Mouse (Mus musculus) brain, embryonic 14.5 days (tissue): Measurements from ENCODE around the gene Msi2. TPM values are rescaled to one million over a fixed set of nuclear protein-coding genes. Genes with fewer than 3 reads are reported as not detected.

Source experiments
- DNase-seq: peaks from one replicate; pipeline ENCODE4 v3.0.0-alpha.2; 2011; ENCODE audit warnings: low read depth
- CTCF ChIP-seq: fragments of 200-500 bp; IDR thresholded peaks from 2 replicates; pipeline ENCODE4 v1.5.1; 2012; ENCODE audit warnings: inconsistent platforms, mild to moderate bottlenecking, moderate library complexity, borderline replicate concordance; ENCODE audit not compliant: insufficient read depth, insufficient read length; ENCODE audit errors: extremely low read depth
- POLR2A ChIP-seq: fragments of 200-500 bp; IDR thresholded peaks from 2 replicates; pipeline ENCODE4 v1.6.1; 2012; ENCODE audit warnings: mild to moderate bottlenecking, inconsistent platforms, borderline replicate concordance; ENCODE audit not compliant: poor library complexity, insufficient read depth, insufficient read length, severe bottlenecking; ENCODE audit errors: extremely low read depth
- polyA plus RNA-seq: library from polyadenylated mRNA; depleted of rRNA; stranded (reverse); fragments of >200 nt; gene quantifications from 2 replicates; pipeline ENCODE4 v1.2.3, GENCODE M21; 2012

Gene Msi2
- polyA plus RNA-seq, 1 experiment = 90.4 TPM

GRCm38 (mm10) chr11:88378686-88379339, 339.5 kb downstream of the Msi2 start:
- TF ChIP-seq CTCF (no peak), POLR2A (no peak)
- DNase-seq = peak; percentile 73

- peak; percentile 53 for DNase-seq
These were observed 345.7 kb downstream of the Msi2 start for GRCm38 (mm10) chr11:88372589-88372988.

GRCm38 (mm10) chr11:88369898-88370297, 348.4 kb downstream of the Msi2 start:
- no peak for DNase-seq
- TF ChIP-seq POLR2A (no peak), CTCF (no peak)

More at GRCm38 (mm10) chr11:88372589-88372988, 345.7 kb downstream of the Msi2 start:
- TF ChIP-seq POLR2A (no peak), CTCF (no peak)

GRCm38 (mm10) chr11:88367501-88367900, 350.8 kb downstream of the Msi2 start:
- DNase-seq = no peak
- TF ChIP-seq POLR2A = no peak
- TF ChIP-seq CTCF = no peak

DNA sequence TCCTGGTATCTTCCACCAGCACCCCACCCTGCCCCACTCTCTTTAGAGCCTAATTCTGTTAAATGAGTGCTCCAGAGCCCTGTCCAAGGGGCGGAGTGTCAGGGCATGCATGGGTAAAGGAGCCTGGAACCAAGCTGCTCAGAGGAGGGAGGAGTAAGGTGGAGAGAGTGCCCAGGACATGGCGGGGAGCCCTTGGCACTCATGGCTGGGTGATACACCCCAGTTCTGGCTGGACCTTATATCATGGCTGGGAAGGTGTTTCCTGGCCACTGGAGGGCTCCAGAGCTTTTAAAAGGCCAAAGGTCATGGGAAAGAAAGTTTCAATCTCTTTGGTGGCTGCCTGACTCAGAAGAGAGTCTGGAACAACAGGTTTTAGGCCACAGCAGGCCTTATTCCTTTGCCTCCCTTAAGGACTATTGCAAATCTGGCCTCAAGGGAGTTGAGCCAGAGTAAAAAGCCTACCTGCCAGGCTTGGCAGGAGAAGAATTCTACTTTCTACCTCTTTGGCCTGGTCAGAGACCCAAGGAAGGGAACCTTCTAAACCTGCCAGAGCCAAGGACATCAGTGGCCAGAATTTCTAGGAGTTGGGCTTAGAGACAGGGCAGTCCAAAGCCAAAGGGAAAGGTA, 352.3 kb downstream of the Msi2 start:
- no peak for DNase-seq
- TF ChIP-seq CTCF (no peak), POLR2A (no peak)

DNA sequence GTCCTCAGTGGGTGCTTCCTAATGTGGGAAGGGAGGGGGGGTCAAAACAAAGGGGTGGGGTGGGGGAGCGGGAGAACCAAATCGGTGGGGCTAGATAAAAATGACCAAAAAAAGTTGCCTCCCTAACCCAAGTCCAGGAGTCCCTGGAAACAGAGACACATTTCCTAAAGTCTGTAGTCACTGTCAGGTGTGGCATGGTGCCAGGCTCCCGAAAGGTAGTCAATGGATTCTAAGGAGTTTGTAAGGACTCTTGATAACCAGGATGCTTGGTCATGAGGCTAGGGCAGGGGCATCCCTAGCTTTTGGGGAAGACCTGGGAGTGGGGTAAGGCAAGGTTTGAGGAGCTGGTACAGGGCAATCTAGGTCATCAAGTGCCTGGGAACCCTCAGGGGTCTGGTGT, 354.1 kb downstream of the Msi2 start:
- TF ChIP-seq POLR2A = no peak
- no peak for TF ChIP-seq CTCF

GRCm38 (mm10) chr11:88363481-88363880, 354.8 kb downstream of the Msi2 start:
- TF ChIP-seq CTCF (no peak), POLR2A (no peak)
- no peak for DNase-seq

More for the DNA sequence above, 354.1 kb downstream of the Msi2 start:
- DNase-seq = no peak

GRCm38 (mm10) chr11:88359736-88360135, 358.6 kb downstream of the Msi2 start:
- TF ChIP-seq POLR2A (no peak), CTCF (no peak)
- DNase-seq = no peak

DNA sequence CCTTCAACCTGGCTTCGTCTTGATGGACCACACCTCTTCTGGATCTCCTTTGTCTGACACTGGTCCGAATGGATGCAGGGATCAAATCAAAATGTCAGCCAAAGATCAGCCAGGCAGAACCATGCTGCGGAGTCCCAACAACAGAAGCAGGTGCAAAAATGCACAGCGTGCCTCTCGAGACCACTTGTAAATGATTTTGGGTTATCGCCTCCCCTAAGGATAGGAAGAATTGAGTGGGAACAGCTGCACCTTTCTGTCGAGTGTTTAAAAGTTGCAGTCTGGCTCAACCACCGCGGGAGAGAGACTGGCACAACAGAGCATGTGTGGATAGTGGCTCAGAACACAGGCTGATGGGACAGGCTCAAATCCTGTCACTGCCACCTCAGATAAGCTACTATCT, 361.0 kb downstream of the Msi2 start:
- DNase-seq = peak; percentile 79
- no peak for TF ChIP-seq CTCF

- peak; percentile 98 for DNase-seq
- TF ChIP-seq CTCF = no peak
- no peak for TF ChIP-seq POLR2A
These were observed 361.6 kb downstream of the Msi2 start for GRCm38 (mm10) chr11:88356598-88357290.

DNA sequence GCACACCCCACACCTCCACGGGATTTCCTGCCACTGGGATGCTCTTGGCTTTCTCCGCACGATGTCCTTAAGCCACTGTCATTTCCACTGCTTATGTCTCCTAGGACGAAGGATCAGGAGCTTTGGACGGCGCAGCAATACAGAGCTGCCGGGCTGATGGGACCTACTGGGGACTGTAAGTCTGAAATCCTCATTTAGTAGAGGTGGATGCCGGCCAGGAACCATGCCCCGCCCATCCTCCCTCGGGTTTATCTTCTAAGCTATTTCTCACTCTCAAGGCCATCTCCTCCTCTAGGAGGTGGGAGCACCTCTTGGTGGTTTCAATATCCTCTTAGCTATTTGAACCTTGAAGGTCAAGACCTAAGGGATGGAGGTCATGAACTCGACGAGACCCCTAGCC, 362.3 kb downstream of the Msi2 start:
- DNase-seq = peak; percentile 64
- TF ChIP-seq CTCF = no peak
- no peak for TF ChIP-seq POLR2A

DNA sequence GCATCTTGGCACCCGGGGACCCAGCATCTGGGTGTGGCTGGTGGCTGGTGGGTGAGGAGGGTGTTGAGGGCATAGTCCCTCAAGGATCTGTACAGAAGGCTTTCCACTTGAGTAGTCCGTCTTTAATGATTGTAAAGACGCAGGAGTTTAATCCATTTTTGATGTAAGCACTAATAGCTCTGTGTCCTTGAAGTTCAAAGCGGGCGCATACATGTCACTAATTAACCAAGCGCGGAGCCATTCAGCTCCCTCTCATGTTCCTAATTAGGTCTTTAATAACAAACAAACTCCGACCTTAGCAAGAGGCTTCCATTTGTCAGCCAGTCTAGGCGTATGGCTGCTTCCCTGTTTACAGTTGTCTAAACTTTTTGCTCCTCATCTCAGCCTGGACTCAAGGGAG, 363.5 kb downstream of the Msi2 start:
- TF ChIP-seq POLR2A (no peak), CTCF (no peak)
- peak; percentile 81 for DNase-seq

DNA sequence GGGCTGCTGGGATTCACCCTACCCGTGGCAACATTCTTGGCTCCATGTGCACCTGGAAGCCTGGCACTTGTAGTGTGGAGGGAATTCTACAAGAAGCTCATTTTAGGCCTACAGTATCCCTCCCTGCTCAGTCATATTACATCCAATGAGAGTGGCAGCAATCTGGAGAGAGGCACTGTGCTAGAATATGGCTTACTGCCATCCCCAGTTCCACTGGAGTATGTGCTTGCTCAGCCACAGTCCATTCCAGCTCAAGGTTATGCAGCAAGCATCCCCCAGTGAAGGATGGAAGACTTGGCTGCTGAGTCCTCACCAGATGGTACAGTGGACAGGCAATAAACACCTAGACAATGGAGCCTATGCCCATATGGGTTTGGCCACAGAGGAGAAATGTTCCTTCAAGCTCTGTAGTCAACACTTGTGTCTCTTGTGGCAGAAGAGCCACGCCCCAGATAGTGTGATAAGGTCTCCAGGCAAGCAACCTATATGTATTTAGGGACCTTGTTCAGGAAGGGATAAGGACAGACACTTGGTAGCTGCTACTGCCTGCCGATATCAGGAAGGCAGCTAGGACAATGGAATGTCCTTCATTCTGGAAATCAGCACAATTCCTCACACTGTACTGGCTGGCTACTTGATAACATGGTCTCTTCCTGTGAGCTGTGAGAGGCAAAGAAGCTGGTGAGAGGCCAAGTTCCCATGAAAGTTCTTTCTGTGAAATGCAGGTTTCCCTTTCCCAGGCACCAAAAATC, 366.4 kb downstream of the Msi2 start:
- no peak for TF ChIP-seq CTCF
- no peak for TF ChIP-seq POLR2A
- peak; percentile 65 for DNase-seq
